Mouse (Mus musculus): ENCODE measurements around the gene Ptprm.

Ptprm gene

GRCm38 (mm10) chr17:67345157-67345556 lies 9.1 kb downstream of the Ptprm start:
- no peak for DNase-seq (ENCODE audit: extremely low spot score)

GRCm38 (mm10) chr17:67343471-67343870 lies 10.8 kb downstream of the Ptprm start:
- DNase-seq (ENCODE audit: extremely low spot score), result no peak

GRCm38 (mm10) chr17:67343006-67343405 lies 11.3 kb downstream of the Ptprm start:
- DNase-seq (ENCODE audit: extremely low spot score), result no peak

- no peak for DNase-seq (ENCODE audit: extremely low spot score)
Observed at GRCm38 (mm10) chr17:67340362-67340761, 13.9 kb downstream of the Ptprm start.

- DNase-seq (ENCODE audit: extremely low spot score), result no peak
Observed at GRCm38 (mm10) chr17:67339569-67339968, 14.7 kb downstream of the Ptprm start.

GRCm38 (mm10) chr17:67334310-67334709 lies 19.9 kb downstream of the Ptprm start:
- no peak for DNase-seq (ENCODE audit: extremely low spot score)

GRCm38 (mm10) chr17:67329435-67329834 lies 24.8 kb downstream of the Ptprm start:
- DNase-seq (ENCODE audit: extremely low spot score), result no peak

GRCm38 (mm10) chr17:67324499-67324832 lies 29.8 kb downstream of the Ptprm start:
- no peak for DNase-seq (ENCODE audit: extremely low spot score)

GRCm38 (mm10) chr17:67323777-67324498 lies 30.3 kb downstream of the Ptprm start:
- DNase-seq (ENCODE audit: extremely low spot score), result no peak

- no peak for DNase-seq (ENCODE audit: extremely low spot score)
Observed at GRCm38 (mm10) chr17:67314491-67315205, 39.6 kb downstream of the Ptprm start.

- DNase-seq (ENCODE audit: extremely low spot score), result no peak
Observed at GRCm38 (mm10) chr17:67308421-67308820, 45.8 kb downstream of the Ptprm start.

GRCm38 (mm10) chr17:67306066-67306845 lies 48.0 kb downstream of the Ptprm start:
- no peak for DNase-seq (ENCODE audit: extremely low spot score)

GRCm38 (mm10) chr17:67304831-67305230 lies 49.4 kb downstream of the Ptprm start:
- no peak for DNase-seq (ENCODE audit: extremely low spot score)

GRCm38 (mm10) chr17:67303326-67304099 lies 50.7 kb downstream of the Ptprm start:
- DNase-seq (ENCODE audit: extremely low spot score), result no peak

- no peak for DNase-seq (ENCODE audit: extremely low spot score)
Observed at GRCm38 (mm10) chr17:67302569-67302968, 51.7 kb downstream of the Ptprm start.

- no peak for DNase-seq (ENCODE audit: extremely low spot score)
Observed at GRCm38 (mm10) chr17:67302074-67302473, 52.2 kb downstream of the Ptprm start.

GRCm38 (mm10) chr17:67301367-67301766 lies 52.9 kb downstream of the Ptprm start:
- no peak for DNase-seq (ENCODE audit: extremely low spot score)

- DNase-seq (ENCODE audit: extremely low spot score), result no peak
Observed at GRCm38 (mm10) chr17:67298269-67298798, 55.9 kb downstream of the Ptprm start.

- no peak for DNase-seq (ENCODE audit: extremely low spot score)
Observed at GRCm38 (mm10) chr17:67296604-67297595, 57.4 kb downstream of the Ptprm start.

- DNase-seq (ENCODE audit: extremely low spot score), result peak; percentile 15
Observed at GRCm38 (mm10) chr17:67290662-67291240, 63.5 kb downstream of the Ptprm start.
